Mouse (Mus musculus): ENCODE results near the gene Cxcl13. TPM values are rescaled to one million over a fixed set of nuclear protein-coding genes. Genes with fewer than 3 reads are reported as not detected.

The Cxcl13 gene
- 2.5 TPM for polyA plus RNA-seq (2014; fragmentation: Illumina TruSeq; extraction: RNeasy Lipid Tissue Mini Kit (QIAGEN cat#74804); ENCODE audit: low read depth, low replicate concordance)

GRCm38 (mm10) chr5:95956651-95957050 lies at the start of gene Cxcl13:
Cxcl13 (plus strand) TSS chr5:95956951.

Other genes starting within 250 kb of the Cxcl13 start
- not detected for gene Gm7978, start 220.8 kb upstream of the Cxcl13 start, polyA plus RNA-seq (2014; fragmentation: Illumina TruSeq; extraction: RNeasy Lipid Tissue Mini Kit (QIAGEN cat#74804); ENCODE audit: low read depth, low replicate concordance)
- gene Gm7982, start 214.9 kb upstream of the Cxcl13 start, polyA plus RNA-seq (2014; fragmentation: Illumina TruSeq; extraction: RNeasy Lipid Tissue Mini Kit (QIAGEN cat#74804); ENCODE audit: low read depth, low replicate concordance), result not detected
- gene E330014E10Rik, start 181.0 kb upstream of the Cxcl13 start, polyA plus RNA-seq (2014; fragmentation: Illumina TruSeq; extraction: RNeasy Lipid Tissue Mini Kit (QIAGEN cat#74804); ENCODE audit: low read depth, low replicate concordance), result not detected
- gene Cnot6l, start 207.2 kb downstream of the Cxcl13 start, polyA plus RNA-seq (2014; fragmentation: Illumina TruSeq; extraction: RNeasy Lipid Tissue Mini Kit (QIAGEN cat#74804); ENCODE audit: low read depth, low replicate concordance), result 15.3 TPM